Mouse (Mus musculus) lung, adult 10 weeks (tissue): Measurements from ENCODE around the gene Sag. TPM values are rescaled to one million over a fixed set of nuclear protein-coding genes. Genes with fewer than 3 reads are reported as not detected.

Experiments used
- polyA plus RNA-seq: library from polyadenylated mRNA; stranded (reverse); fragments of 350-450 nt; fragmentation: Illumina TruSeq; extraction: RNeasy Lipid Tissue Mini Kit (QIAGEN cat#74804); gene quantifications from one replicate; pipeline ENCODE4 v1.2.3, GENCODE M21; 2014; ENCODE audit warnings: low read depth, low replicate concordance; ENCODE audit not compliant: insufficient read depth

Sag gene
- polyA plus RNA-seq = 0.13 TPM

DNA sequence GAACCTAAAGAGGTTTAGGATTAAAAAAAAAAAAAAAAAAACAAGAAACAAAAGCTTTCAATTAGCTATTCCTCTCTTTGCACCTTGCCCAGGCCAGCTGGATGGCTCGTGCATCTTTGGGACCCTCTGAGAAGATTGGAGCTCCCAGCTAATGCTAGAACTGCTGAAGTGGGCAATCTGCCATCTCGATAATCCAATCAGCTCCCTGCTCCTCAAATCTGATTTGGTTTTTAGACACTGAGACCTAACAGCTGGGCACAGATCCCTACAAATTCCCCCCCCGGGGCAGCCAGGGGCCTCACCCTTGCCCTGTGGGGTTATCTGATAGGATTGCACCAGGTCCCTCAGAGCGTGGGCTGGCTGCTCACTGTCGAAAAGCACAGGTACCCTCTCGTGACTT is at the start of gene Sag:
TSS of gene Sag (plus strand) at position 105 of the 400 bp plus-strand sequence.

DNA sequence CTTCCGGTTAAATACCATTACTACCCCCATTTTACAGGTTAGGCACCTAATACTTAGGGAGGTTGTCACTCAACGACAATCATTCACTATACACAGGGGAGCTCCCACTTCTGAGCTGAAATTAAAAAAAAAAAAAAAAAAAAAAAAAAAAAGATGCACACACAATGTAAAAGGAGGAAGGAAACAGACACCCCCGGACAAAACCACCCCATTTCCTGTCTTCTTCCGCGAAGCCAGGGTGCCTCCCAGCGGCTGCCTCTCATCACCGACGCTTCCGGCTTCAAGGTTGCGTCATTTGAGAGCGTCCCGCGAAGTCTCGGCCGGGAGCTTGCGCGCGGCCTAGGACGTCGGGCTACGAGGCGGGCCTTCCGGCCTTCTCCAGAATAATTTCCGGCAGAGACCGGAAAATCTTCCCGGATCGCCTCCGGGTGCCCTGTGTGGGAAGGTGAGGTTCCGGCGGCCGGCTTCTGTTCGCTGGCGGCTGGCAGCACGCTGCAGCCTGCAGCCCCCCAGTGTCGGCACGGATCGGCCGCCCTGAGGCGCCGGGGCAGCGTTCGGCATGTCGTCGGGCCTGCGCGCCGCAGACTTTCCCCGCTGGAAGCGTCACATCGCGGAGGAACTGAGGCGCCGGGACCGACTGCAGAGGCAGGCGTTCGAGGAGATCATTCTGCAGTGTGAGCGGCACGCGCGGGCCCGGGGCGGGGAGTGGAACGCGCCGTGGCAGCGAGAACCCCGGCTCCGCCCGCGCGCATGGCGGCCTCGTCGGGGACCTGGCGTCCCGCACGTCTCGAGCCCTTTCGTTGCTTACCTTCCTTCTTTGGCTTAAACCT is 47.6 kb upstream of the Sag start, which contains the start of gene Atg16l1:
TSS of gene Atg16l1 (plus strand) at position 230 of the 830 bp plus-strand sequence.

DNA sequence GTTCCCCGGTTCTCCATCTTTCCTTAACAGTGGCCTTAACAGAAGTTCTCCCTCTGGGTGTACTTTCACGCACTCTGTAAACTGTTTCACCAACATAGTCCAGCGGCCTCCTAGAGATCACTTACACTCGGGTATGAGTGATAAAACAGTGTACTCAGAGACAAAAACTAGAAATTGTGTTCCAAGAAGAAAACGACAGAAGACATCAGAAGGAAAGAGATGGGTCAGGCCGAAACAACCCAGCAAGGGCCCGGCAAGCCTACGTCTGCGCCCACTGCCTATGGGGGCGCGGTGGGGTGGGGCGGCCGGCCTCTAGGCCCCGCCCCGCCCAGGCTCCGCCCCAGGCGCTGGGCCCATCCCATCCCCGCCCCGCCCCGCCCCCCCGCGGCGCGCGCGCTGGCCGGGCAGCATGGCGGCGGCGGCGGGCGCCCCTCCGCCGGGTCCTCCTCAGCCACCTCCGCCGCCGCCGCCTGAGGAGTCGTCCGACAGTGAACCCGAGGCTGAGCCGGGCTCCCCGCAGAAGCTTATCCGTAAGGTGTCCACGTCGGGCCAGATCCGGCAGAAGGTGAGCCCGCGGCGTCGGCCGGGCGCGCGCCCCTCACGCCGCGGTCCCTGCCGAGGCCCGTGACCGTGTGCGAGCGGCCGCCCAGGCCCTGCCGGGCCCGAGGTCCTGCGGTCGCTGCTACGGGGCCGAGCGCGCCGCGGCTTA is 49.6 kb downstream of the Sag start, which contains the start of gene Dgkd:
TSS of gene Dgkd (plus strand) at position 396 of the 709 bp plus-strand sequence.

Other genes starting within 250 kb of the Sag start
- 4.7 TPM for gene Ngef, start 229.8 kb upstream of the Sag start, polyA plus RNA-seq
- 14.9 TPM for gene Inpp5d, start 183.4 kb upstream of the Sag start, polyA plus RNA-seq
- gene Atg16l1, start 47.8 kb upstream of the Sag start, polyA plus RNA-seq = 16.3 TPM
- 24.4 TPM for gene Dgkd, start 49.6 kb downstream of the Sag start, polyA plus RNA-seq
- 5.5 TPM for gene Usp40, start 204.9 kb downstream of the Sag start, polyA plus RNA-seq